Mouse (Mus musculus): ENCODE measurements around the gene Duox2. TPM values are rescaled to one million over a fixed set of nuclear protein-coding genes. Genes with fewer than 3 reads are reported as not detected.

Gene Duox2
- polyA plus RNA-seq, 1 experiment from 2014 or later, result 1.6 TPM

- Histone ChIP-seq H3K27ac (ENCODE audit: low read length) (no peak overlapping the region), H3K36me3 (ENCODE audit: control insufficient read depth, insufficient read depth, low read length) (no peaks in the 10 kb centered on the region), H3K4me2 (ENCODE audit: low read depth, low read length) (peak overlapping the region; percentile 87), H3K9me3 (replicated peaks; ENCODE audit: control insufficient read depth, low read length) (no peaks in the 10 kb centered on the region), H3K9ac (ENCODE audit: low read length) (no peak overlapping the region), H3K4me1 (ENCODE audit: control insufficient read depth, insufficient read depth, low read length) (0 out of 2 replicates have a peak, but pooled peaks cover 7% of the 10 kb centered on the region), H3K4me3 (replicated peaks; ENCODE audit: low read length) (peak overlapping the region; percentile 62), H3K27me3 (ENCODE audit: control insufficient read depth, insufficient read depth, low read length) (no peaks in the 10 kb centered on the region)
- WGBS, result 77% methylated on average over 2 of the region's 2 CpGs
- ATAC-seq (ENCODE audit: insufficient read depth, low FRiP score), result no peak
These were observed 62.8 kb downstream of the Duox2 start for GRCm38 (mm10) chr2:122235425-122235824.

- Histone ChIP-seq H3K4me1 (ENCODE audit: control insufficient read depth, insufficient read depth, low read length) (0 out of 2 replicates have a peak, but pooled peaks cover 7% of the 10 kb centered on the region), H3K9ac (ENCODE audit: low read length) (peak within 1 kb of the TSS; percentile 73), H3K36me3 (ENCODE audit: control insufficient read depth, insufficient read depth, low read length) (no peaks in the 10 kb centered on the region), H3K27me3 (ENCODE audit: control insufficient read depth, insufficient read depth, low read length) (no peaks in the 10 kb centered on the region), H3K4me2 (ENCODE audit: low read depth, low read length) (peak within 1 kb of the TSS; percentile 87), H3K9me3 (replicated peaks; ENCODE audit: control insufficient read depth, low read length) (no peaks in the 10 kb centered on the region), H3K4me3 (replicated peaks; ENCODE audit: low read length) (peak within 1 kb of the TSS; percentile 62), H3K27ac (ENCODE audit: low read length) (peak within 1 kb of the TSS; percentile 50; the same call in 1 of the 2 replicates)
- 2% methylated on average over 35 of the region's 35 CpGs for WGBS
- ATAC-seq (ENCODE audit: insufficient read depth, low FRiP score), result peak; percentile 93
These were observed 63.5 kb downstream of the Duox2 start, which contains the start of gene Sord for GRCm38 (mm10) chr2:122234611-122235288. Gene Sord, plus strand, starts transcription at chr2:122234749.

DNA sequence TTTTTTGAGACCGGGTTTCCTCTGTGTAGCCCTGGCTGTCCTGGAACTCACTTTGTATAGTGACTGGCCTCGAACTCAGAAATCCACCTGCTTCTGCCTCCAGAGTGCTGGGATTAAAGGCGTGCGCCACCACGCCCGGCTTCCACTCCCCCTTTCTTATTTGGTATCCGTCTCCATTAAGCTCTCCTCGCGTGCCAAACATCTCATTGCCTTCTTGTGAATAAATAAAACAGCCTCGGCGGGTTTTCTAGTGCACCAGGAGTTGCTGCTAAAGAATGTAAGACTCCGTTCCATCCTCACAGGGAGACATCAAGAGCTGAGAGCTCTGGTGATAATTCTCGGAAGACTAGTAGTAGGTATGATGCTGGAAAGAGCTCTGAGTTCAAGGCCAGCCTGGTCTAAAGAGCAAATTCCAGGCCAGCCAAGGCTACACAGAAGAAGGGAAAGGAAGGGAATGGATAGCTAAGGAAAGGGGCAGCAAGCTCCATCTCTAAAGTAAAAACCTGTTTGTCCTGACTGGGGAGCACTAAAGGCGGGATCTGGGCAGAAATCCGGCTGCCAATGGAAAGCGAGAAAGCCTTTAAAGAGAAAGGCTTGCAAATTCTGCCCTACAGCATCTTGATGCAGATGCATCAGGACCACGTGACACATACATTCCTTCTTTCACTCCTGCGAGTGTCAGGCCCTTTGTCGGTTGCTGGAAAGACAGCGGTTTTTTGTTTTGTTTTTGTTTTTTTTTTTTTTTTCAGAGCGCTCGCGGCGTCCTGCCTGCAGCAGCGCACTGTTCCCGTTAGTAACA lies 64.3 kb downstream of the Duox2 start:
- ATAC-seq (ENCODE audit: insufficient read depth, low FRiP score), result no peak
- H3K4me1 ChIP-seq (ENCODE audit: control insufficient read depth, insufficient read depth, low read length), result 0 out of 2 replicates have a peak, but pooled peaks cover 7% of the 10 kb centered on the region
- H3K4me3 ChIP-seq (replicated peaks; ENCODE audit: low read length), result peak overlapping the region; percentile 62
- no peaks in the 10 kb centered on the region for H3K27me3 ChIP-seq (ENCODE audit: control insufficient read depth, insufficient read depth, low read length)
- H3K4me2 ChIP-seq (ENCODE audit: low read depth, low read length), result peak overlapping the region; percentile 87
- peak overlapping the region; percentile 50; the same call in 1 of the 2 replicates for H3K27ac ChIP-seq (ENCODE audit: low read length)
- WGBS, result 6% methylated on average over 26 of the region's 26 CpGs
- peak overlapping the region; percentile 73 for H3K9ac ChIP-seq (ENCODE audit: low read length)
- H3K36me3 ChIP-seq (ENCODE audit: control insufficient read depth, insufficient read depth, low read length), result no peaks in the 10 kb centered on the region
- no peaks in the 10 kb centered on the region for H3K9me3 ChIP-seq (replicated peaks; ENCODE audit: control insufficient read depth, low read length)

DNA sequence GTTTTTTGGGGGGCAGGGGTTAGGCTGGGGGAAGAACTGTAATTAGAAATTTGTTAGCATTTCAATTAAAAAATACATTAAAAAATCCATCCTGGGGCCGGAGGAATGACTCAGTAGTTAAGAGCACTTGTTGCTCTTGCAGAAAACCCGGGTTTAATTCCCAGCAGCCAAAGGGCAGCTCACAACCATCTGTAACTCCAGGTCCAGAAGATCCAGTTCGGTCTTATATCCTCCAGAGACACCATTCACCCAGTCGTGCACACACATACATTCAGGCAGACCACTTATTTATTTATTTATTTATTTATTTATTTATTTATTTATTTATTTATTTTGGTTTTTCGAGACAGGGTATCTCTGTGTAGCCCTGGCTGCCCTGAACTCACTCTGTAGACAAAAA lies 64.9 kb downstream of the Duox2 start:
- Histone ChIP-seq H3K27ac (ENCODE audit: low read length) (no peak overlapping the region), H3K4me1 (ENCODE audit: control insufficient read depth, insufficient read depth, low read length) (0 out of 2 replicates have a peak, but pooled peaks cover 7% of the 10 kb centered on the region), H3K4me3 (replicated peaks; ENCODE audit: low read length) (no peak overlapping the region), H3K27me3 (ENCODE audit: control insufficient read depth, insufficient read depth, low read length) (no peaks in the 10 kb centered on the region), H3K9ac (ENCODE audit: low read length) (no peak overlapping the region), H3K36me3 (ENCODE audit: control insufficient read depth, insufficient read depth, low read length) (no peaks in the 10 kb centered on the region), H3K4me2 (ENCODE audit: low read depth, low read length) (peak overlapping the region; percentile 87; the same call in 1 of the 2 replicates), H3K9me3 (replicated peaks; ENCODE audit: control insufficient read depth, low read length) (no peaks in the 10 kb centered on the region)
- WGBS, result 59% methylated on average over 5 of the region's 5 CpGs
- ATAC-seq (ENCODE audit: insufficient read depth, low FRiP score), result no peak

DNA sequence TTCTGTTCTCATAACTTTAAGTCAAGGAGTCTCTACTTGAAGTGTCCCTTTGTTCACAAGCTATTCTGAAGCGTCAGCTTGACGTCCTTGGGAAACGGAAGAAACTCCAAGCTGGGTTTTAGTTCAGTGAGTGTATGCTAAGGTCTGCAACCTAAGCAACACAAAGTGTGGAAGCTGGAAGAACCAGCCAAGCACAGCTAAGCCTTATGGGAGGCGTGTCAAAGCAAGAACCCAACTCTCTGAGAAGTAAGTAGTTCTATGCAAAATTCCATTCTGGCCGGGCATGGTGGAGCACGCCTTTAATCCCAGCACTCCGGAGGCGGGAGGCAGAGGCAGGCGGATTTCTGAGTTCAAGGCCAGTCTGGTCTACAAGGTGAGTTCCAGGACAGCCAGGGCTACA lies 66.6 kb downstream of the Duox2 start:
- ATAC-seq (ENCODE audit: insufficient read depth, low FRiP score), result no peak
- no peak overlapping the region for H3K4me3 ChIP-seq (replicated peaks; ENCODE audit: low read length)
- H3K9ac ChIP-seq (ENCODE audit: low read length), result no peak overlapping the region
- no peaks in the 10 kb centered on the region for H3K9me3 ChIP-seq (replicated peaks; ENCODE audit: control insufficient read depth, low read length)
- H3K36me3 ChIP-seq (ENCODE audit: control insufficient read depth, insufficient read depth, low read length), result no peaks in the 10 kb centered on the region
- WGBS, result 72% methylated on average over 9 of the region's 9 CpGs
- H3K27me3 ChIP-seq (ENCODE audit: control insufficient read depth, insufficient read depth, low read length), result no peaks in the 10 kb centered on the region
- H3K4me2 ChIP-seq (ENCODE audit: low read depth, low read length), result no peak overlapping the region
- 0 out of 2 replicates have a peak, but pooled peaks cover 7% of the 10 kb centered on the region for H3K4me1 ChIP-seq (ENCODE audit: control insufficient read depth, insufficient read depth, low read length)
- H3K27ac ChIP-seq (ENCODE audit: low read length), result peak overlapping the region; percentile 4; the same call in 1 of the 2 replicates

GRCm38 (mm10) chr2:122230395-122230794 lies 67.9 kb downstream of the Duox2 start:
- H3K4me3 ChIP-seq (replicated peaks; ENCODE audit: low read length), result no peak overlapping the region
- H3K4me2 ChIP-seq (ENCODE audit: low read depth, low read length), result no peak overlapping the region
- no peak overlapping the region for H3K9ac ChIP-seq (ENCODE audit: low read length)
- H3K36me3 ChIP-seq (ENCODE audit: control insufficient read depth, insufficient read depth, low read length), result no peaks in the 10 kb centered on the region
- H3K4me1 ChIP-seq (ENCODE audit: control insufficient read depth, insufficient read depth, low read length), result 0 out of 2 replicates have a peak, but pooled peaks cover 6% of the 10 kb centered on the region
- peak overlapping the region; percentile 55; the same call in 1 of the 2 replicates for H3K27ac ChIP-seq (ENCODE audit: low read length)
- H3K9me3 ChIP-seq (replicated peaks; ENCODE audit: control insufficient read depth, low read length), result no peaks in the 10 kb centered on the region
- WGBS, result 78% methylated on average over 6 of the region's 6 CpGs
- no peaks in the 10 kb centered on the region for H3K27me3 ChIP-seq (ENCODE audit: control insufficient read depth, insufficient read depth, low read length)
- ATAC-seq (ENCODE audit: insufficient read depth, low FRiP score), result no peak

Other genes starting within 250 kb of the Duox2 start
- 8.8 and 9.7 TPM in 2 replicates for gene Spg11, start 180.1 kb downstream of the Duox2 start, polyA plus RNA-seq (2015; fragmentation: Nextera tagmentation; extraction: Ambion mirVana)
- 368 and 395 TPM in 2 replicates for gene B2m, start 150.8 kb downstream of the Duox2 start, polyA plus RNA-seq (2015; fragmentation: Nextera tagmentation; extraction: Ambion mirVana)
- 0.12 TPM in 2 replicates for gene Trim69, start 137.7 kb downstream of the Duox2 start, polyA plus RNA-seq (2015; fragmentation: Nextera tagmentation; extraction: Ambion mirVana)
- not detected in 2 replicates for gene Patl2, start 112.3 kb downstream of the Duox2 start, polyA plus RNA-seq (2015; fragmentation: Nextera tagmentation; extraction: Ambion mirVana)
- gene Terb2, start 112.2 kb downstream of the Duox2 start, polyA plus RNA-seq (2015; fragmentation: Nextera tagmentation; extraction: Ambion mirVana), result not detected in 2 replicates
- gene Sord, start 63.7 kb downstream of the Duox2 start, polyA plus RNA-seq (2015; fragmentation: Nextera tagmentation; extraction: Ambion mirVana), result 50.9 and 52.4 TPM in 2 replicates
- gene Duoxa2, start 451 bp upstream of the Duox2 start, polyA plus RNA-seq (2015; fragmentation: Nextera tagmentation; extraction: Ambion mirVana), result 3.4 and 6.1 TPM in 2 replicates
- gene Duoxa1, start 15.3 kb upstream of the Duox2 start, polyA plus RNA-seq (2015; fragmentation: Nextera tagmentation; extraction: Ambion mirVana), result 11.4 and 17.4 TPM in 2 replicates
- gene Duox1, start 17.2 kb upstream of the Duox2 start, polyA plus RNA-seq (2015; fragmentation: Nextera tagmentation; extraction: Ambion mirVana), result 2.7 and 4.3 TPM in 2 replicates
- 1.1 and 2.5 TPM in 2 replicates for gene Shf, start 70.7 kb upstream of the Duox2 start, polyA plus RNA-seq (2015; fragmentation: Nextera tagmentation; extraction: Ambion mirVana)
- gene Slc28a2, start 128.0 kb upstream of the Duox2 start, polyA plus RNA-seq (2015; fragmentation: Nextera tagmentation; extraction: Ambion mirVana), result 16.7 and 17.7 TPM in 2 replicates
- 0.12 TPM in 1 of 2 replicates, not detected in the other for gene Gm14085, start 186.5 kb upstream of the Duox2 start, polyA plus RNA-seq (2015; fragmentation: Nextera tagmentation; extraction: Ambion mirVana)

Measured in stomach, embryonic 16.5 days (tissue).